Mouse (Mus musculus) heart, adult 2 months (tissue): ENCODE results near the gene Cmah.

Experiments
- CTCF ChIP-seq: fragments of 200-600 bp; IDR thresholded peaks from 2 replicates; pipeline ENCODE4 v1.8.1; 2022; ENCODE audit warnings: antibody characterized with exemption, mild to moderate bottlenecking, moderate library complexity
- POLR2A ChIP-seq: fragments of 200-500 bp; IDR thresholded peaks from 2 replicates; pipeline ENCODE4 v1.6.1; 2011; ENCODE audit warnings: mild to moderate bottlenecking, low read depth, low read length, control low read depth; ENCODE audit not compliant: insufficient read depth

DNA sequence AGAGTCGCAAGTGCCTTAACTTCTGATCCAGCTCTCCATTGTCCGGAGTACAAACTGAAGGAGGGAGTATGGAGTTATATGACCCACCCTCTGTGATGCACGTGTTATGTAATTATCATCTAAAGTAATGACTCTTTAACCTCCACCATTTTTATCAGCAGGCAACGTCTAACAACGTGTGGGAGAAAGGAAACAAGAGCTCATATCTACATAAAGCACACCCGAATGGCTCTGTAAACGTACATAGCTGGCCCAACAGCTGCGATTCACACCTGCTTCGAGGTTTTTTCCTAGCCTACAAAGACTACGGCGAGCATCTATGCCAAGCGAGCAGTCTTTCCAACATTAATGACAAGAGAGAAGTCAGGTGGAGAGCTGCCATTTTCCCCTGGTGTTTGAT is 169.8 kb downstream of the Cmah start:
- TF ChIP-seq POLR2A (no peak), CTCF (no peak)
